Comparison of ENCODE assay signal across 9 mouse cellular contexts in the genomic region with DNA sequence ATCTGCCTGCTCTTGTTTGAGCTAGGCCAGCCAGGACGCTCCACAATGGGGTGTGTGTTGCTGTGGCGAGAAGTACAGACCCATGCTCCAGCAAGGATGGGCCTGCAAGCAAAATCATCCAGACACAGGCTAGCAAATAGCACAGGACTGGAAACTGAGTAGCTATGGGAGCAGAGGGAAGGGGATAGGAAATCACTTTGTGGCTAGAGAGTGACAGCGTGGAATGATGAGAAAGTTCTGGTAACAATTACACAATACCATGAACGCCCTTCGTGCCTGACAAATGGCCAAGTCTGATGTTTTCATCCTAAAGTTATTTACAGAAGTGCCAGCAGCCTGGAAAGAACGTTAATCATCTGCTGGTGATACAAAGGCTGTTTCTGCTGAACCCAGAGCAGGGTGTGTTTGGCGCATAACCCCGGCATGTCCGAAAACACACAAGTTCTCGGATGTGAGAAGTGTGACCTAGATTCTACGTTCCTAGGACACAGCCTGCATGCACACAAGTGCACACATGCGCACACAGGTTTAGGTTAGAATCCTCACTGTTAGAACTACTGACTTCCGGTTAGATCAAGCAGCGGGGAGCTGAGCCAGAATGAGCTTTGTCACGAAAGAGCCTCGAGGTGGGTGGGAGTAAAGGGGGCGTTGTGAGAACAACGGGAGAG. TPM values are rescaled to one million over a fixed set of nuclear protein-coding genes. Genes with fewer than 3 reads are reported as not detected.
A peak's percentile ranks its signal among the peaks of the same experiment; 100 is the strongest.
DNase-seq lines count a peak whose midpoint lies in the region; ATAC-seq lines count a peak whose summit lies in the region.
"Had no signal": no experiment of that assay in that cellular context is flagged by ENCODE, and none has a peak within 500 bp of the region (broad histone marks: within the 10 kb centered on the region; RNA-seq: fewer than 3 reads in every experiment).

No protein-coding gene starts in this region.

- H3K4me2 ChIP-seq in midbrain, embryonic 16.5 days (ENCODE audit: low read length), result no peak overlapping the region

- H3K9ac ChIP-seq in midbrain, embryonic 16.5 days (ENCODE audit: low read depth, low read length), result no peak overlapping the region

- no peaks in the 10 kb centered on the region for H3K27me3 ChIP-seq in midbrain, embryonic 16.5 days (ENCODE audit: control insufficient read depth, insufficient read depth, low read depth, low read length)
- H3K27me3 ChIP-seq: megakaryocyte, embryonic 14.5 days had no signal

- H3K4me3 ChIP-seq in midbrain, embryonic 16.5 days (ENCODE audit: low read depth, low read length), result no peak overlapping the region
- H3K4me3 ChIP-seq: megakaryocyte, embryonic 14.5 days had no signal

- peaks cover 4% of the 10 kb centered on the region for H3K4me1 ChIP-seq in midbrain, embryonic 16.5 days (ENCODE audit: control insufficient read depth, insufficient read depth, low read length)

- peaks cover 7% of the 10 kb centered on the region for H3K36me3 ChIP-seq in midbrain, embryonic 16.5 days (ENCODE audit: control insufficient read depth, insufficient read depth, low read length)

- peak; percentile 68 for DNase-seq in layer of hippocampus, adult 9-11 months
- no peak for DNase-seq in layer of hippocampus, postnatal 10 days (ENCODE audit: low spot score in 2 of 2)
- DNase-seq in R1 (ENCODE audit: low read depth, low spot score), result peak; percentile 81
- peak; percentile 51 for DNase-seq in kidney, adult 11 months
- DNase-seq in lung, postnatal 25 days (ENCODE audit: low spot score), result peak; percentile 76
- no peak for DNase-seq in cerebellum, postnatal 4 days (ENCODE audit: low spot score in 2 of 2)

- 82% methylated on average over 18 of the region's 18 CpGs for whole genome bisulfite sequencing in midbrain, embryonic 16.5 days

- peak; percentile 36 for ATAC-seq in granulocyte monocyte progenitor cell, adult 5-6 weeks (replicated peaks; ENCODE audit: poor library complexity, severe bottlenecking)
- ATAC-seq in midbrain, embryonic 16.5 days, result no peak

- H3K27ac ChIP-seq in midbrain, embryonic 16.5 days (ENCODE audit: low read length), result no peak overlapping the region

- H3K9me3 ChIP-seq in midbrain, embryonic 16.5 days (replicated peaks; ENCODE audit: control insufficient read depth, low read length, poor library complexity, severe bottlenecking), result no peaks in the 10 kb centered on the region
- H3K9me3 ChIP-seq: megakaryocyte, embryonic 14.5 days had no signal

RNA-seq across cellular contexts. Expression of a gene that starts 10.0 kb away (rescaled TPM):
- total RNA-seq in layer of hippocampus, postnatal 10 days (2021), result 10 to 100 TPM; 22.1 to 28.4 TPM
- 13.1 and 28.8 TPM in 2 replicates for total RNA-seq in granulocyte monocyte progenitor cell, adult 5-6 weeks (2014; fragmentation: Nextera tagmentation)
- total RNA-seq in granulocyte monocyte progenitor cell, adult 5-6 weeks (2017), result 8.8 and 9.7 TPM in 2 replicates
- 36.6 and 37.0 TPM in 2 replicates for polyA plus RNA-seq in midbrain, embryonic 16.5 days (2015; fragmentation: Nextera tagmentation; extraction: Ambion mirVana)

RNA-seq across cellular contexts. Expression of a gene that starts 10.4 kb away (rescaled TPM):
- total RNA-seq in layer of hippocampus, postnatal 10 days (2021), result 10 to 100 TPM; 55.3 to 59.8 TPM
- 40.4 and 48.4 TPM in 2 replicates for total RNA-seq in granulocyte monocyte progenitor cell, adult 5-6 weeks (2014; fragmentation: Nextera tagmentation)
- 34.1 and 34.6 TPM in 2 replicates for total RNA-seq in granulocyte monocyte progenitor cell, adult 5-6 weeks (2017)
- polyA plus RNA-seq in midbrain, embryonic 16.5 days (2015; fragmentation: Nextera tagmentation; extraction: Ambion mirVana), result 96.6 and 112 TPM in 2 replicates

Comparison
In these comparisons a context has a peak if more than half of its experiments do, and no peak if none do; other contexts are left out.
1. DNase-seq: peak in layer of hippocampus, adult 9-11 months (single experiment), R1 (single experiment), kidney, adult 11 months (single experiment) and lung, postnatal 25 days (single experiment); none in layer of hippocampus, postnatal 10 days (0 of 2) and cerebellum, postnatal 4 days (0 of 2).